Mouse (Mus musculus): ENCODE data around the gene Taar7a.

DNA sequence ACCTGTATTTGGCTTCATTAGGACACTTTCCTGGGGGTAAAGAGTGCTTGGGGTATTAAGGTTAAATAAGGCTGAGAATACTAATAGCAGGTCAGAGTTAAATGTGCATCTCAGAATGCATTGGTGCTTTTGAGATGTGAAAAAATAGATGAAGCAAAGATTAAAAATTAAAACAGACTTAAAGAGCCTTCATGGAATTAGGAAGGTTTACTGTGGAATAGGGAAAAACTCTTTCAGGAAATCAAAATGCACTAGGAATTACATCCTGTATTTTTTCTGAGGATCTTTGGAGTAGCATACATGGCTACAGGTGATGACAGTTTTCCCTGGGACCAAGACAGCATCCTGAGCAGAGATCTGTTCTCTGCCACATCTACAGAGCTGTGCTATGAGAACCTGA is 33.6 kb upstream of the Taar7a start, which contains the start of gene Taar7d:
- TF ChIP-seq CTCF (IDR thresholded peaks at IDR 0.05; ENCODE audit: low read depth) = no peak
- no peak for TF ChIP-seq EP300 (optimal IDR thresholded peaks at IDR 0.05)
